Mouse (Mus musculus) thymus, postnatal 36 days (tissue): ENCODE measurements at regions not wholly inside any gene's neighbourhood (a gene's known extent, or its start where the extent isn't known, plus 50 kb on each side); places are given as distances from the start of the nearest gene placed in this dataset.

Source experiments
- DNase-seq, 2 experiments: peaks; one replicate each; pipeline ENCODE4 v3.0.0; 2022; ENCODE audit warnings: mixed read lengths in 2 of 2

DNA sequence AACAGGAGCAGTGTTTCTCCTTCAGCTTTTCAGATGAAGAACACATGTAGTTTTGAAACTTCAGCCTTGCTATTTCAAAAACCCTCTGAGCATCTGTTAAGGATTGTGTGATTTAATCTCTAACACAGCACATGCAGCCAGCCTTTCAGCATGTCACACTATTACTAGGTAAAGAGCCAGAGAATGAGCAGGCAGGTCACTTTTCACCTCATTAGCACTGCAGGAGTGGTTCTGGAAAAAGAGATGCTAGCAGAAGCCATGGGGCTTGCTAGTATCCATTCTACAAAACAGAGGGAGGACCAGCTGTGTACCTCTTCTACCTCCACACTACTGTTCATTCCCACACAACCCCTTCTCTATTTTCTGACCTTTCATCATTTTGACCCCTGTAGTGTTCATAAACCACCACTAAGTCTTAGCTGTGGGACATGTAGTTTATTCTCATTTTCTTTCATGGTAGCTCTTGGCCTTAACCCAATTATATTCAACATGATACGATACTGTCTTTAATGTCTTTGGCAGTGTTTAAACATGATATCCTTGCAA lies 535.1 kb upstream of the Alcam start:
- no peak for DNase-seq

DNA sequence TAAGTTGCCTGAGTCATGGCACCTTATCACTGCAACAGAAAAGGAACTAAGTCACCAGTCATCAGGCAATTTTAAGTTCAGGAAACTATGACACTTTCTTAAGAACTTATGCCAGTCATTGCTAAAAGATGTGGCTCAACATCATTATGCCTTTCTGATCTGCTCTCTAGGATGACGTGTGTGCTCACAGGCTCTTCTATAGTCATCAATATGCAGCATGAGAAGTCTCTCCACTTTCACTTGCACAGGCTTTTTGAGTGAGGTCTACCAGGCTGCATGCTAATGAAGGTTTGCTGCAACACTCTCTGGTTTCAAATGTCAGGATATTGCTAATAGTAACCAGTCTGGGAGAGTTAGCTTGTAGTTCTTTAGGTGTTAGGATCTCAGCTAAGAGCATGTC lies 530.5 kb upstream of the Alcam start:
- no peak for DNase-seq

DNA sequence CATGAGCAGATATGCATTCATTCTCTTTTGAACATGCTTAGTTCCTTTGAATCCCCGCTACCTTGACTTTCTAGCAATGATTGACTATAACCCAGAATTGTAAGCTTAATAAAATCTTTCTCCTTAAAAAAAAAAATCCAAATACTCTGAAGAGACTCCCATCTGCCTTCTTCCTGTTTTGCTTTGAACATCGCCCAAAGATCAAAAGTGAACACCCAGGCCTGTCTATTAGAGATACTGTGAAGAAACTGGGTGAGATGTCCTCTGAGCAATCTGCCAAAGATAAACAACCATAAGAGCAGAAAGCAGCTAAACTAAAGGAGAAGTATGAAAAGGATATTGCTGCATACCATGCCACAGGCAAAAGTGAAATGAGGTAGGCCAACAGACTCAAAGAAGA lies 527.1 kb upstream of the Alcam start:
- no peak for DNase-seq

DNA sequence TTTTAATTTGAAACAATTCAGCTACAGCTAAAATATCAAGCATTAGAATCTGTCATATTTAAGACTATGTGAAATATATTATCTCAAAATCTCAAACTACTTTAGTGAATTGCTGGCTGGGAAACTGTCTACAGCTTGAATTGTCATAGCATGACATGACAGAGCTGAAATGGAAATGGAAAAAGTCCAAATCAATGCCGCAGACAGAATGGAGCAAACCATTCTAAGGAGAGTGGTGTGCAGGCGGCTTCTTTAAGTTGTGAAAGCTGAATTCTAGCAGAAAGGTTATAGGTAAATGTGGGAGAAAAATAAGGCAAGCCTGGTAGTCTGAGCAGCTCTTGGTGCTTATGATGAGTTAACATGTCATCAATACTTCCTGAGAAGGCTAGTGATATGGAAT lies 518.9 kb upstream of the Alcam start:
- no peak for DNase-seq

DNA sequence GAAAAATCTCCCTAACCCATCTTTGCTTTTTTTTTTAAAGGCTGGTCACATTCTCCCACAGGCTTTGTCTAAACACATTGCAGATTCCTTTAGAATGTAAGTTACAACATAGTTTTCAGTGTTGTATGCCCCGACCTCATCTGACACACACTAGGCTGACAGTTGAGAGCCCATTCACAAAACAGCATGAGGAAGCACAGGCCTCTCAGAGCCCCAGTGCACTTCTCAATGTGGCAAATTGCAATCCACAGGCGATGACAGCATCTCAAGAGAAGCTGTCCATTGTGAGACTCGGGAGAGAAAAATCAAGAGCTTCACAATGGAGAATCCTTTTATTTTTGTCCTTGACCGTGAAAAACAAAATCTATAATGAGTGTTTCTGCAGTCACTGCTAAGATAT lies 493.8 kb upstream of the Alcam start:
- no peak for DNase-seq

DNA sequence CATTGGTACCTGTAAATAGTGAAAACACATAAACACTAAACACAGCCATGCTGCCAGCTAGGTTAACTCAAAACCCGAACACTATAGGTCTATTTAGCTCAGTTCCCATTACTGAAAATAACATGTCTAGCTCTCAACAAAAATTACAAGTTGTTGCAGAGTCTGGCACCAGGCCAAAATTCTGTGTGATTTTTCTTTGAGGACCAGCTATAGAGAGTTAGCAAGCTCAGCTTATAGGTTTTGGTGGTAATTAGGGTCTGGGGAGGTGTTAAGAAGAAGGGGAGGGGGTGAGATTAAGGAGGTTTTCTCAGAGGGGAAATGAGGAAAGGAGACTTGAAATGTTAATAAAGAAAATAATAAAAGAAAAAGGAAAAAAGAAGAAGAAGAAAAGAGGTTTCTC lies 480.9 kb upstream of the Alcam start:
- no peak for DNase-seq

DNA sequence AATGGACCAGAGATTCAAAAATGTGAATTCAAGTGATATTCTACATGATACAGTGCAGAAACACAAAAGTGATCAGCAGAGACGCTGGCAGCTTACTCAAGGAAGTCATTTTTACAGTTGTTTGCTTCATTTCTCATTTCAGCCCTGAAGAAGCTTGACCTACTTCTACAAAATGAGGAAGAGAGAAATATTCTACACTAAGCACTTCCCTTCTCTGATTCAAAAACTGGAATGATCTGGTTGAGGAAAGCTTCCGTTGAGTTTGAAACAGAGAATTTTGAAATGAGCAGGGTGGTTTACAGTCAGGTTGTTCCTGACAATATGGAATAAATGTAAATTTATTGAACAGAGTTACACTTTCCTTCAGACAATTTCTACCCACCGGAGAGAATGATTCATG lies 478.1 kb upstream of the Alcam start:
- DNase-seq = no peak

DNA sequence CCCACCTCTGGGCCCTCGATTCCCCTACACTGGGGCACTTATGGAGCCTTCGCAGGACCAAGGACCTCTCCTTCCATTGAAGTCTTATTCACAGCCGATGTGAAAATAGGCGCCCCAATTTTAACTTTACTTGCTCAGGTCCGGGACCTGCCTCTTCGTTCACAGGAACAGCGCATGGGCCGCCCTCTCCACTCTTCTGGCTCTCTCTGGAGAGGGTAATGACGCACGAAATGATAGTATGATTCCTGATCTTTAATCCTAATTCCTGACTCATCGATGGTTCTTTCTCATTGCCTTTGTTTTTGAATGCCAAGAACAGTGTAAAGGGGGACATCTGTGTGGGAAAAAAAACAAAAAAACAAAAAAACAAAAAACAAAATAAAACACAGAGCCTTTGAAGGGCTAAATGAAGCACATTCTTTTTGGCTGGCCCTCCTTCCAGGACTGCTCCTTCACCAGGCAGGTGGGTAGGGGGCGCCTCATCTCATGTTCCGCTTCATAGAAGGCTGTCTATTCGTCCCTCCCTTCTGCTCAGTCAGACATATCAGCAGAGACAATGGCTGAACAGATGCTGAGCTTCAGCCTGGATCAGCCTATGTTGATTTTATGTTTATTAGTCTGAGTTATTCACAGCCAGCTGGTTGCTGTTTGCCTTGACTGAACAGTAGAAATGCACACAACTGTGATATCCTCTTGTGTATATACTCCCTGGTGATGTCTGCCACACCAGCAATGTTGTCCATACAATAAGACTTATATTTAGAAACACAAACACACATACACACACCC lies 438.8 kb upstream of the Alcam start:
- DNase-seq = no peak

DNA sequence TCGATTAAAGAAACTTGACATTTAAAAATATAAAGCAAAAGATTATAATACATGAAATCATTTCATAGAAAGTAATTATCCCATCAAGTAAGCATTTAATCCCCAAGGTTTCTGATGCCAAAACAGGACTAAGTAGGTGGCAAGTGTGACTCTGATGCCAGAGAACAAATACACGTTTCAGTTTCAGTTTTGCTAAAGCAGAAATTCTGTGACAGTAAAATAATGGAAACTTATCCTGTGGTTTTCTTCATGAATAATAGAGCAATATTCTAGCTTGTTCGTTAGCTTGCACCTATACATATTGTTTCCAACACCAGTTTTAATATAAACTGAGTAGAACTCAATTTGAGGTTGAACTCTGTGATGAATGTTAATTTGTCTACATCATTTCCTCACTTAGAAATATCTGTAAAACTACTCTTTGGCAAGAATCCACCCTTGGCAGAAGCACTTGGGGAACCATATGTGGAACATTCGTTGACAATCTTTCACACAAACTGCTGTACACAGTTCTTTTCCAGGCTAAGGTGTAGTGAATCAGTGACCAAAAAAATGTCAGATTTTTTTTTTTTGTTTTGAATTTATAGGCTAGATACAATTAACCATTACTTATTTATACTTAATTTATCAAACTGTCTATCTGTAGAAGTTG lies 425.7 kb upstream of the Alcam start:
- no peak for DNase-seq

DNA sequence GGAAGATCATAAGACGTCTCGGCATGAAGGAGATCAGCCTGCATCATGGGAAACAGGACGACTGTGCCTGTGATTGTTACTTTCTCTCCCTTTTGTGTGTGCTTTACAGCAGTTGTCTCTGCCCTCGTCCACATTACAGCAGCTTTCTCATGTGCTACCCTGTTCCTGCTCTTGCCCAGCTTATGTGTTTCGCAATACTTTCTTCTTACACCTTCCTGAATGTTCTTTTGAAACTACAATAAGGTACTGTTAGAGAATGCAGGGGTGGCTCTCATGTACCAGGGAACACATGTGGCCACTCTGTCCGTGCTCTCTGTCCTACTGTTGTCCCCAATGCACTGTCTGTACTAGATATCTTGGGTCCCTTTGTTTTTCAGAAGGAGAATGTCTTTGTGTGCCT lies 414.0 kb upstream of the Alcam start:
- DNase-seq = no peak

DNA sequence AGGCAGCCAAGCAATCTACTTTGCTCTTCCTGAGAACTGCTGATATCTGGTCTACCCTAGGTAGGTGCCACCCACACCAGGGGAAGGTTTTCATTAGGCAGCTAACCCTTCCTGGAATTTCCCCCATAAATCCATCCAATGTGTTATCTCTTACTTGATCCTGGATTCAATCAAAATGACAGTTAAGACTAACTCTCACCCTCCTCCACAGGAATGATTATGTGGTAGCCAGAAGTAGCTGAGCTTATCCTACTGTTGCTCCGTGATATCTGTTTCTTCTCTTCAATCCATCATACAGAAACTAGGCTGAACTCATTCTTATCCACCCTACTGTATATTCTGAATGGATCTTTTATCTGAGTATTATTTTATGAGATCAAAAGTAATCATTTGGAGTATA lies 409.7 kb upstream of the Alcam start:
- DNase-seq = no peak

DNA sequence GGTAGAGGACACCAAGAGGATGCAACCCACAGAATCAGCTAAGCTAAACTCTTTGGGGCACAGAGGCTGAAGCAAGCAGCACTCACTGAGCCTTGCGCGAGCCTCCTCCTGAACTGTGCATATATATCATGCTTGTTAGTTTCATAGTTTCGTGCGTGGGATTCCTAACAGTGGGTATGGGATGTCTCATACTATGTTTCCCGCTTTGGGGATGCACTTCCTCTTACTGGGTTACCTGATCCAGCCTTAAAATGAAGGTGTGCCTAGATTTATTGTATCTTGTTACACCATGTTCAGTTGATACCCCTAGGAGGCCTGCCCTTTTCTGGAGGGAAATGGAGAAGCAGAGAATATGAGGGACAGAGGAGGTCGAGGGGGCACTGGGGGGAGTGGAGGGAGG lies 407.4 kb upstream of the Alcam start:
- no peak for DNase-seq

DNA sequence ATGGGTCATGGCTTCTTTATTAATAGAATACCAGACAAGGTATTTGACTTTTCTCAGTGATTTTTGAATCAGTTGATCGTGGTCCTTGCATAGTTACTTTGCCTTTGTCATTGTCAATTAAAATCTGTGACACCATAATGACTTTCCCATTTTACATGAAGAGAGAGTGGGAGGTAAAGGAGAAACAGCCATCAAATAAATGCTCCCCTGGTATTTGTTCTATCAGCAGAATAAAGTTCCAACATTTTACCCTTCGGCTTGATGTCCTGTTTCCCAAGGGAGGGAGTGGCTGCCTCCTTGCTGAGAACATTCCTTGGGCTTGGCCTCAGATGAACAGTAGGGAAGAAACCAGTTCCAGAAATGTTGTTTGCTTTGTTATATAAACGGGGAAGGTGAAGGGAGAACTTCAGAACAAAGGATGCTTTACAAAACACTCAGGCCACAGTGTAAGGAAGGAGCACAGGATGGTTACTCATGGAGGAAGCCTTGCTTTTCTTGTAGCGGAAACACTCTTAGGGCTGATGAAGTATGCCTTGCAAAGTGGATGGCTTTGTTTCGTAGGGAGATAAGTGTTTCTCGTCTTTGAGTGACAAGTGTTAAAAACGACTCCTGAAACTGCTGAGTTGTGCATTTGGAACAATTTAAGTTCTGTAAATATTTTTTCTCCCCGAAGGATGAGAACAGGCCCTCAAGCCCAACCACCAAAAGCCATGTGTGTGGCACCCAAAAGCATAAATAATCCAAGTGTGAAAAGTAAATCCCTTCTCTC lies 404.8 kb upstream of the Alcam start:
- no peak for DNase-seq

DNA sequence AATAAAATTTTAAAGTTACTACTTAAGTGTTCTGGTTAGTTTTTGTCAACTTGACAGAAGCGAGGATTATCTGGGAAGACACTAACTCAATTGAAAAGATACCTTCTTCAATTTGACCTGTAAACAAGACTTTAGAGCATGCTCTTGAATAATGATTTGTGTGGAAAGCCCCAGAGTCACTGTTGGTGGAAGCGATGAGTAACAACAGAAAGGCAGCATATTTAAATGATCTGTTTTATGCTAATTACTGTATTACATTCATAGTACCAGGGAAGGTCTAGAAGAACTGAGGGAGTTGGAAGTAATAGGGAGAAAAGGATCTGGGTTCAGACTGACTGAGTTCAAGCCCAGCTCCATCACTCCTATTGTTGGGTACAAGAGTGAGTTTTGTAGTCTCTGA lies 397.3 kb upstream of the Alcam start:
- DNase-seq = no peak

DNA sequence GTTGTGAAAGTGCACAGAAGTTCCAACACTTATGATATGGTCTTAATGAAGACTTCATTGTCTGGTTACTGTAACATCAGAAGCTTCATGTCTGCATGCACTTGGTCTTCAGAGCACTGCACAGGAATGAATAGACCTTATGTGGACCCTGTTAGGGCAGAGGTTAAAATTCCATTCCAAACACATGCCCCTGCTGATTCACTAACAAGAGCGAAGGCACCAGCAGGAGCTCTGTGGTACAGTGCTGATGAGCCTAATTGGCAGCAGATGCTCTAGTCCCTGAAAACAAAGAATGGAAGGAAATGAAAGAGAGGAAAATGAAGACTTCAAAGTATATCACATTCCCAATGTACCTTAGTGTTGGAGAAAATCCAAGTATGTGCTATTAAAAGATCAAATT lies 365.1 kb upstream of the Alcam start:
- no peak for DNase-seq

DNA sequence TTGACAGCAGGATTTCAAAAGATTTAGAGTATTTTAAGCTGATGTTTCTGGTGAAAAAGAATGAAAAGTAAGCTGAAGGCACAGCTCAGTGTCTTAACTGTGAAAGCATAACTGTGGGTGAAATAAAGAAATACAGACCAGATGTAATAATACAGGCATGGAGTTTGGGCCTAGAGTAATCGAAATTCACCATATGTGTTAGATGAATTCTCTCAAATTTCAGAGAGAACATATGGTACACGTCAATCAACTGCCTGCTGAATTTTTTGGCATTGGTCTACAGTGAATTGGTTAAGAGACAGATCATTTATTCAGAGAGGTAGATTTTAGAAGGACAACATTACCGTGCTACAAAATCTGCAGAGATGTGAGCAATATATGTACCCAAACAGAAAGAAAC lies 357.3 kb upstream of the Alcam start:
- DNase-seq = no peak

DNA sequence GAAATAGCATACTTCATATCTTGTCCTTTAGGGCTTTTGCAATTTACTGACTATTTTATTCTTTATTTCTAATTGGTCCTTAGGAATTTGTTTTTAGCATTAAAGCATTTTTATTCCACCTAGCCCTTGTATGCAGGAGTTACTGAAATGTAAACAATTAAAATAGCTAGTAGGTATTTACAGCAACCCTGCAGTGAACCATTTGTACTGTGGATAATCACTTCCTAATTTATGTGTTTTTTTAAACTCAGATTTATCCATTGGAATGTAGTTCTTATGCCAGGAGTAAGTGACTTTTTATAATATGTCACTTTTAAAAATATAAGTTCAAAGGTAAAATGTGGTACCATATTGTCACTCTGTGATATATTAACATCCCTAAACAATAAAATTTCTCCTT lies 350.5 kb upstream of the Alcam start:
- no peak for DNase-seq

DNA sequence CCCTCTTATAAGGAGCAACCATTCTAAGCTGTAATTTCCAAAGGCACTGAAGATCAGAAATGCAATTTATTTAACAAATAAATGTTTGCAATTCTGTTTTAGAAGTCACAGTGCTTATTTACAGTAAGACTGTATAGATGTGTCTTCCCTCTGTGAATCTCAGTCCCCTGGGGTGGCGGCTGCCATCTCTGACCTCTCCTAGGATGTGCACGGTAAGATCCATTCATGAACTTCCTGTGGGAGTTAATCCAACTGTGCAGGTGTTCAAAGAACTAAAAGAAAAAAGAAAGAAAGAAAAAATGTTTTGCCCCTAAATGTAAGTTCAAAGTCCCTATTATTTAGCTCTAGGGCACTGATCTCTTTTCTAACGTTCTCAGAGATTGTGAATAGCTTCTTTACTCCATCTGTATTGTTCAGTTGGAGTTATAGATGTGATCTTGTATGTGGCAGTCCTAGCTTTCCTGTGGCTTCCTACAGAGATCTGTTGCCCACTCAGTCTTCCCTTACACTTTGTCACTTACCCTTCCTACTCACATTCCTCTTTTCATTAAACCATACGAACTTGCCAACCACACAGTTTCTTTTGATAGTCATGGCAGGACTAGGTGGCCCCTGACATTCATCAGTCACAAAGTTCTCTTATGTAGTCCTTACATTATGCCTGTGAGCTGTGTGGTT lies 346.0 kb upstream of the Alcam start:
- DNase-seq = no peak

DNA sequence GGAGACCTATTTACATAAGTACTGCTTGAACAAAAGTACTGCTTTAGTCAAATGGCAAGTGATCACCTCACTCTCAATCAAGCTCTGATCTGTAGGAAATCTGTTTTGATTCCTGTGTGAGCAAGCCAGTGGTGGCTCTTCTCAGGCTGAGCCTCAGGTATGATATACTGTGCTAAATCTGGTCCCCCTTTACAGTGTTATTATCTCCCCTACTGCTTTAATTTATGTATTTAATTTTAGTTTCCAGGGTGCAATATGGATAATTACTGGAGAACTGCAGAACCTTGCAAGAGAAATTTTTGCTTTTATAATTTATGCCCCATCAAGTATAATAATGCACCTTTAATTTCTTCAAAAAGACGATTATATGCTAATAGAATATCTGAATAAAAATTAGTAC lies 341.3 kb upstream of the Alcam start:
- DNase-seq = no peak

DNA sequence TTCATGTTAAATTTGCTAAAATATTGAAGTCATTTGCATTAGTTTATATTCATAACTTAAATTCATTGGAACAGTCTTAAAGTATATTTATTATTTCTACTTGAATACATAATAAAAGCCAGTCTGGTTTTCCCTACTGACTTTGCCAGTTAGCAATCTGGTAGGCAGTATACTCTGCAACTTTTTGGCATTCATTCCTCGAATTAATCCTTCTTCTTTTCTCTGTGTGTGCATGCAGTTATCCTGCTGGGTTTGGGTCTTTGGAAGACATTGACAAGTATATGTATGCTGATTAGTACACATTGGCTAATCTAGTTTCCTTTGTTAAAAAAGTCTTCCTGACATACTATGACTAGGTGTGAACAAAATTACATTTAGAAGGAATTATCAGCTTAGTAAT lies 336.1 kb upstream of the Alcam start:
- no peak for DNase-seq

DNA sequence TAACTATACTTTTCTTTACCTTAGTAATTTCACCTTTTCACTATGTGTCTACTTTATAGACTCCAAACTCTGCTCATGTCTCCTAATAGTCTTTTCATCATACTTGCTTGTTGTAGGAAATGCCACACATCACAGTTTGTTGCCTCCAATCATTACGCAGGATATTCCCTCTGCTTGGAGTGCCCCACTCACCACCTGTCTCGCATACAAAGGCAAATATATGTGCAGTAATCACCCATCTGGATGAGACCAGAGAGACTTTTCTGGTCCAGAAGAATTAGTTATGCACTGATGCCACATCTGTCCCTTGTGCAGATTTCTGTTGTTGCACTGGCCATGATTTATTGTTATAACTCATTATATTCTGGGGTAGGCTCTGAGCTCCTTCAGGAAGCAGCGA lies 293.9 kb upstream of the Alcam start:
- DNase-seq = no peak

DNA sequence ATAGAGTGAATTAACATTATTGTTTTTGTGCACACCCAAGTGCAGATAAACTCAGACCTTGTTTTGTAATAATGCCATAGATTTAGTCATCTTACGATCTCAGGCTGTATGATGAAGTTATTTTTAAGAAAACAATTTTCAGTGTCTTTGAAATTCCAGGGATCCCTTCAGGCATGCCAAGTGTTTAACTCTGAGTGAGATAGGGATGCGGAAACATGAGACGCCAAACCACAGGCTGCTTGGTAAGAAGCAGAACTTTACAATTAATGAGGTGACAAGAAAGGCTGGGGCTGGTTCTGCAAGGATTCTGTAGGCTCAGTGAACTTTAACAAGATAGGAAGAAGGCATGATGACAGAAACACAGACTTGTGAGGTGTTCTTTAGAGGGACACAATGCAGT lies 292.3 kb upstream of the Alcam start:
- DNase-seq = no peak

DNA sequence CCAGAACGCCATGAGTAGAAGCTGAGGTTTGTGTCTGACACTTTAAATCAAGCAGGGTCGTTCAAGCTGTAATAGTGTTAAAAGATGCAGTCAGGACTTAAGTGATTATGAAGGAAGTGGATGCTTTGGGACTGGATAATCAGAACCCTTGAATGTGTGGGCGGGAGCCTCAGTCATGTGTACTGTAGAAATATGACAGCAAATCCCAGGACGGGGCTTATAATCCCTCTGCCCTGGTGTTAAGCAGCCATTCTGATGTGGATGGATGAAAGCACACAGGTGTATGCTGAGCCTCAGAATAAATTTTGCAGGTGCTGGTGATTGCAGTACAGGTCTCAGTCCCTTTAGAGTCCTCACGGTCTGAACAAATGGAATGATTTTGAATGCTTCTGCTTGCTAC lies 290.8 kb upstream of the Alcam start:
- DNase-seq = no peak
